ENCODE assay signal across 27 mouse cellular contexts in genomic region chr8:77428420-77428819, GRCm38 (mm10).
DNase-seq lines count a peak whose midpoint lies in the region; ATAC-seq and TF ChIP-seq lines count a peak whose summit lies in the region.
"Had no signal": no experiment of that assay in that cellular context is flagged by ENCODE, and none has a peak within 500 bp of the region (broad histone marks: within the 10 kb centered on the region; RNA-seq: fewer than 3 reads in every experiment).

No protein-coding gene starts in this region.

- no peaks in the 10 kb centered on the region for H3K36me3 ChIP-seq in embryonic facial prominence, embryonic 11.5 days (replicated peaks; ENCODE audit: control insufficient read depth, insufficient read depth, low read depth, low read length)
- H3K36me3 ChIP-seq in embryonic facial prominence, embryonic 10.5 days (replicated peaks), result peaks cover 9% of the 10 kb centered on the region
- peaks cover 12% of the 10 kb centered on the region for H3K36me3 ChIP-seq in limb, embryonic 14.5 days (ENCODE audit: control insufficient read depth, insufficient read depth, low read length)
- H3K36me3 ChIP-seq in limb, embryonic 10.5 days, result peaks cover 45% of the 10 kb centered on the region
- no peaks in the 10 kb centered on the region for H3K36me3 ChIP-seq in myocyte (ENCODE audit: control insufficient read depth, insufficient read depth)
- H3K36me3 ChIP-seq in neural tube, embryonic 15.5 days, result no peaks in the 10 kb centered on the region
- H3K36me3 ChIP-seq: hindbrain, embryonic 12.5 days; hindbrain, embryonic 15.5 days had no signal

- DNase-seq in embryonic facial prominence, embryonic 11.5 days (ENCODE audit: low spot score), result peak; percentile 25
- no peak for DNase-seq in embryonic facial prominence, embryonic 10.5 days (ENCODE audit: low spot score)
- peak; percentile 39 for DNase-seq in limb, embryonic 14.5 days (ENCODE audit: low spot score)
- no peak for DNase-seq in limb, embryonic 10.5 days (ENCODE audit: low spot score)
- no peak for DNase-seq in cerebellum, postnatal 14 days
- DNase-seq: adrenal gland, adult 8-10 months; adrenal gland, postnatal 36 days; B cell, adult 2 months; cerebellum, adult 18-20 months; cerebellum, adult 9-10 months; cerebellum, postnatal 25 days; embryo, embryonic 11 days; gastrocnemius, postnatal 25 days; heart, adult 11 months had no signal

- no peaks in the 10 kb centered on the region for H3K4me1 ChIP-seq in embryonic facial prominence, embryonic 11.5 days (ENCODE audit: control insufficient read depth, insufficient read depth, low read length)
- H3K4me1 ChIP-seq in embryonic facial prominence, embryonic 10.5 days, result peaks cover 26% of the 10 kb centered on the region
- H3K4me1 ChIP-seq in limb, embryonic 14.5 days (ENCODE audit: control insufficient read depth, insufficient read depth, low read length), result peaks cover 17% of the 10 kb centered on the region
- H3K4me1 ChIP-seq in limb, embryonic 10.5 days, result peaks cover 31% of the 10 kb centered on the region
- peaks cover 13% of the 10 kb centered on the region; the same call in 1 of the 2 replicates for H3K4me1 ChIP-seq in neural tube, embryonic 15.5 days

- ATAC-seq in embryonic facial prominence, embryonic 11.5 days (replicated peaks; ENCODE audit: insufficient number of reproducible peaks, low FRiP score, low TSS enrichment, low read depth), result no peak
- ATAC-seq in limb, embryonic 14.5 days (ENCODE audit: low FRiP score, low read depth), result no peak
- no peak for ATAC-seq in neural tube, embryonic 15.5 days (ENCODE audit: low FRiP score)
- ATAC-seq: forebrain, embryonic 13.5 days; forebrain, embryonic 16.5 days had no signal

- WGBS in embryonic facial prominence, embryonic 11.5 days, result 62% methylated on average over 4 of the region's 4 CpGs
- 69% methylated on average over 4 of the region's 4 CpGs for WGBS in embryonic facial prominence, embryonic 10.5 days
- WGBS in limb, embryonic 14.5 days, result 50% methylated on average over 4 of the region's 4 CpGs
- WGBS in limb, embryonic 10.5 days, result 53% methylated on average over 4 of the region's 4 CpGs
- WGBS in neural tube, embryonic 15.5 days, result 83% methylated on average over 4 of the region's 4 CpGs

- no peaks in the 10 kb centered on the region for H3K79me2 ChIP-seq in myocyte (ENCODE audit: control insufficient read depth, insufficient read depth)

- H3K27me3 ChIP-seq in embryonic facial prominence, embryonic 11.5 days (ENCODE audit: control insufficient read depth, insufficient read depth, low read length), result no peaks in the 10 kb centered on the region
- H3K27me3 ChIP-seq in embryonic facial prominence, embryonic 10.5 days (replicated peaks; ENCODE audit: low read depth, poor library complexity, severe bottlenecking), result no peaks in the 10 kb centered on the region
- no peaks in the 10 kb centered on the region for H3K27me3 ChIP-seq in limb, embryonic 14.5 days (ENCODE audit: control insufficient read depth, insufficient read depth, low read length)
- H3K27me3 ChIP-seq in limb, embryonic 10.5 days (ENCODE audit: low read depth, poor library complexity, severe bottlenecking), result no peaks in the 10 kb centered on the region
- H3K27me3 ChIP-seq in myocyte (ENCODE audit: control insufficient read depth, insufficient read depth, insufficient read length), result no peaks in the 10 kb centered on the region
- H3K27me3 ChIP-seq in neural tube, embryonic 15.5 days (replicated peaks), result no peaks in the 10 kb centered on the region
- H3K27me3 ChIP-seq: CH12.LX; embryonic facial prominence, embryonic 12.5 days; embryonic facial prominence, embryonic 15.5 days; forebrain, embryonic 13.5 days; hindbrain, embryonic 12.5 days; hindbrain, embryonic 15.5 days had no signal

- H3K9ac ChIP-seq in embryonic facial prominence, embryonic 11.5 days (replicated peaks; ENCODE audit: low read length), result no peak overlapping the region
- H3K9ac ChIP-seq in limb, embryonic 14.5 days (ENCODE audit: low read depth, low read length, severe bottlenecking), result no peak overlapping the region
- H3K9ac ChIP-seq in neural tube, embryonic 15.5 days (replicated peaks), result no peak overlapping the region
- H3K9ac ChIP-seq: embryonic facial prominence, embryonic 12.5 days; embryonic facial prominence, embryonic 15.5 days; forebrain, embryonic 13.5 days; hindbrain, embryonic 12.5 days; hindbrain, embryonic 15.5 days had no signal

- H3K4me3 ChIP-seq in embryonic facial prominence, embryonic 11.5 days (ENCODE audit: low read depth, low read length), result no peak overlapping the region
- no peak overlapping the region for H3K4me3 ChIP-seq in embryonic facial prominence, embryonic 10.5 days
- H3K4me3 ChIP-seq in limb, embryonic 14.5 days (replicated peaks; ENCODE audit: low read length), result no peak overlapping the region
- H3K4me3 ChIP-seq in limb, embryonic 10.5 days, result no peak overlapping the region
- H3K4me3 ChIP-seq in myocyte, result no peak overlapping the region
- no peak overlapping the region for H3K4me3 ChIP-seq in neural tube, embryonic 15.5 days (replicated peaks)
- H3K4me3 ChIP-seq: embryonic facial prominence, embryonic 12.5 days; embryonic facial prominence, embryonic 15.5 days; erythroblast, embryonic 14.5 days; forebrain, embryonic 10.5 days; forebrain, embryonic 13.5 days; hindbrain, embryonic 12.5 days; hindbrain, embryonic 15.5 days had no signal

- no peak for TF ChIP-seq POLR2A in limb, embryonic 14.5 days (IDR thresholded peaks at IDR 0.05; ENCODE audit: borderline replicate concordance, extremely low read depth, insufficient read depth, insufficient read length)
- no peak for TF ChIP-seq POLR2A in myocyte (IDR thresholded peaks at IDR 0.05; ENCODE audit: insufficient read length, low read depth)

- H3K27ac ChIP-seq in embryonic facial prominence, embryonic 11.5 days (replicated peaks; ENCODE audit: low read depth, low read length), result no peak overlapping the region
- no peak overlapping the region for H3K27ac ChIP-seq in embryonic facial prominence, embryonic 10.5 days (replicated peaks)
- no peak overlapping the region for H3K27ac ChIP-seq in limb, embryonic 14.5 days (replicated peaks; ENCODE audit: low read depth, low read length)
- no peak overlapping the region for H3K27ac ChIP-seq in limb, embryonic 10.5 days
- no peak overlapping the region for H3K27ac ChIP-seq in neural tube, embryonic 15.5 days (replicated peaks)
- H3K27ac ChIP-seq: embryonic facial prominence, embryonic 12.5 days; embryonic facial prominence, embryonic 15.5 days; forebrain, embryonic 10.5 days; forebrain, embryonic 13.5 days; hindbrain, embryonic 12.5 days; hindbrain, embryonic 15.5 days had no signal

- no peak overlapping the region for H3ac ChIP-seq in myocyte (ENCODE audit: control insufficient read depth, insufficient read length)

- no peaks in the 10 kb centered on the region for H3K9me3 ChIP-seq in embryonic facial prominence, embryonic 11.5 days (replicated peaks; ENCODE audit: control insufficient read depth, low read length)
- H3K9me3 ChIP-seq in embryonic facial prominence, embryonic 10.5 days, result no peaks in the 10 kb centered on the region
- no peaks in the 10 kb centered on the region for H3K9me3 ChIP-seq in limb, embryonic 14.5 days (ENCODE audit: control insufficient read depth, low read length)
- H3K9me3 ChIP-seq in limb, embryonic 10.5 days (replicated peaks), result no peaks in the 10 kb centered on the region
- no peaks in the 10 kb centered on the region for H3K9me3 ChIP-seq in neural tube, embryonic 15.5 days (replicated peaks)
- H3K9me3 ChIP-seq: embryonic facial prominence, embryonic 12.5 days; embryonic facial prominence, embryonic 15.5 days; forebrain, embryonic 10.5 days; forebrain, embryonic 13.5 days; G1E; hindbrain, embryonic 12.5 days; hindbrain, embryonic 15.5 days had no signal

- H3K4me2 ChIP-seq in embryonic facial prominence, embryonic 11.5 days (ENCODE audit: low read depth, low read length), result no peak overlapping the region
- no peak overlapping the region for H3K4me2 ChIP-seq in limb, embryonic 14.5 days (replicated peaks; ENCODE audit: low read depth, low read length, severe bottlenecking)
- peak overlapping the region; percentile 44 for H3K4me2 ChIP-seq in myocyte (ENCODE audit: low read depth)
- no peak overlapping the region for H3K4me2 ChIP-seq in neural tube, embryonic 15.5 days
- H3K4me2 ChIP-seq: embryonic facial prominence, embryonic 12.5 days; embryonic facial prominence, embryonic 15.5 days; forebrain, embryonic 13.5 days; heart, embryonic 11.5 days; hindbrain, embryonic 12.5 days; hindbrain, embryonic 15.5 days had no signal

TF ChIP-seq in myocyte, 11 proteins besides CTCF, POLR2A, EP300 and RAD21:
- TF ChIP-seq MAX (IDR thresholded peaks at IDR 0.05; ENCODE audit: low read depth), result no peak
- no peak for TF ChIP-seq POLR2AphosphoS2 (IDR thresholded peaks at IDR 0.05; ENCODE audit: insufficient read length, low read depth)
- TF ChIP-seq E2F4 (IDR thresholded peaks at IDR 0.05; ENCODE audit: insufficient read depth), result no peak
- no peak for TF ChIP-seq CEBPB (IDR thresholded peaks at IDR 0.05; ENCODE audit: insufficient read depth, poor library complexity, severe bottlenecking)
- no peak for TF ChIP-seq SRF (IDR thresholded peaks at IDR 0.05; ENCODE audit: control insufficient read depth, insufficient read length, low read depth)
- TF ChIP-seq USF1 (IDR thresholded peaks at IDR 0.05; ENCODE audit: low read depth), result no peak
- TF ChIP-seq TCF3 (IDR thresholded peaks at IDR 0.05; ENCODE audit: insufficient read length, low read depth), result no peak
- no peak for TF ChIP-seq MYOD1 (IDR thresholded peaks at IDR 0.05; ENCODE audit: control insufficient read depth in 1 of 3, insufficient read length in 2 of 3, low read depth in 2 of 3)
- no peak for TF ChIP-seq MYOG (IDR thresholded peaks at IDR 0.05; ENCODE audit: control insufficient read depth in 1 of 3, insufficient read depth in 1 of 3, insufficient read length in 2 of 3, low read depth in 2 of 3)
- TF ChIP-seq TCF12 (IDR thresholded peaks at IDR 0.05; ENCODE audit: insufficient read depth, poor library complexity, severe bottlenecking), result no peak
- no peak for TF ChIP-seq REST (IDR thresholded peaks at IDR 0.05; ENCODE audit: insufficient read depth, insufficient read length)

Comparison
In these comparisons a context has a peak if more than half of its experiments do, and no peak if none do; other contexts are left out.
1. DNase-seq: peak in embryonic facial prominence, embryonic 11.5 days (single experiment) and limb, embryonic 14.5 days (single experiment); none in embryonic facial prominence, embryonic 10.5 days (single experiment), limb, embryonic 10.5 days (single experiment) and cerebellum, postnatal 14 days (0 of 2).